Mouse (Mus musculus) CH12.LX (cell line): Measurements from ENCODE around the gene Foxo6. TPM values are rescaled to one million over a fixed set of nuclear protein-coding genes. Genes with fewer than 3 reads are reported as not detected.

Source experiments
- DNase-seq: peaks from one replicate; pipeline ENCODE4 v3.0.0-alpha.2; 2013; ENCODE audit errors: extremely low read depth
- H3K27ac ChIP-seq: 2 replicates; pipeline ENCODE4 v1.5.1; 2012; ENCODE audit warnings: low read depth, mild to moderate bottlenecking, control low read depth, moderate library complexity; ENCODE audit not compliant: insufficient read depth
- H3K27me3 ChIP-seq: replicated peaks from 2 replicates; pipeline ENCODE3; 2012; ENCODE audit warnings: inconsistent platforms
- H3K36me3 ChIP-seq, 2 experiments: replicated peaks in 1 of 2; 2 replicates each; pipeline versions ENCODE3 to v1.6.1; 2012; ENCODE audit warnings: inconsistent platforms in 1 of 2, low read length in 1 of 2, mild to moderate bottlenecking in 1 of 2, mixed read lengths in 1 of 2, moderate library complexity in 1 of 2; ENCODE audit not compliant: control insufficient read depth in 1 of 2, insufficient read depth in 1 of 2
- H3K4me1 ChIP-seq, 2 experiments: 2 replicates each; pipeline ENCODE4 v1.6.1; 2012; ENCODE audit warnings: inconsistent platforms in 1 of 2, moderate library complexity in 1 of 2; ENCODE audit not compliant: insufficient read depth in 2 of 2, control insufficient read depth in 1 of 2
- H3K4me2 ChIP-seq: 2 replicates; pipeline ENCODE4 v1.6.1; 2012; ENCODE audit warnings: low read depth, mild to moderate bottlenecking, control low read depth; ENCODE audit not compliant: poor library complexity, insufficient read depth, severe bottlenecking
- H3K4me3 ChIP-seq, 3 experiments: fragments of 150-350 bp in 1 of 3; sonication (generic) in 1 of 3; replicated peaks in 1 of 3; 2 replicates each; pipeline versions ENCODE3 to v1.5.1; 2011 to 2012; ENCODE audit warnings: low read depth in 2 of 3, low read length in 2 of 3, mild to moderate bottlenecking in 2 of 3, moderate library complexity in 2 of 3, control low read depth in 1 of 3, improper control_type of control experiment in 1 of 3, inconsistent platforms in 1 of 3, mixed read lengths in 1 of 3; ENCODE audit not compliant: poor library complexity in 1 of 3
- H3K79me2 ChIP-seq: replicated peaks from 2 replicates; pipeline ENCODE4 v1.6.1; 2012; ENCODE audit warnings: mild to moderate bottlenecking, moderate library complexity; ENCODE audit not compliant: control insufficient read depth, poor library complexity, insufficient read depth, severe bottlenecking; ENCODE audit errors: extremely low read depth
- H3K9ac ChIP-seq: 2 replicates; pipeline ENCODE4 v1.6.1; 2012; ENCODE audit warnings: low read depth, mild to moderate bottlenecking, control low read depth, moderate library complexity; ENCODE audit not compliant: insufficient read depth
- H3K9me3 ChIP-seq: replicated peaks from 2 replicates; pipeline ENCODE3; 2012; ENCODE audit warnings: low read length, inconsistent platforms, mixed read lengths
- CHD1 ChIP-seq: IDR thresholded peaks from 2 replicates; pipeline ENCODE4 v1.6.1; 2012; ENCODE audit warnings: low read depth, low read length, improper control_type of control experiment, inconsistent platforms
- CHD2 ChIP-seq: IDR thresholded peaks from 2 replicates; pipeline ENCODE4 v1.6.1; 2011; ENCODE audit warnings: low read length, improper control_type of control experiment
- CTCF ChIP-seq, 2 experiments: IDR thresholded peaks in 1 of 2; conservative IDR thresholded peaks in 1 of 2; 2 replicates each; pipeline ENCODE4 v1.5.1; 2011 to 2012; ENCODE audit warnings: low read depth in 2 of 2, low read length in 2 of 2, improper control_type of control experiment in 1 of 2, inconsistent platforms in 1 of 2, mild to moderate bottlenecking in 1 of 2, moderate library complexity in 1 of 2
- E2F4 ChIP-seq: IDR thresholded peaks from 2 replicates; pipeline ENCODE4 v1.6.1; 2011; ENCODE audit warnings: low read depth, low read length, improper control_type of control experiment; ENCODE audit not compliant: insufficient replicate concordance
- ELF1 ChIP-seq: IDR thresholded peaks from 2 replicates; pipeline ENCODE4 v1.6.1; 2014; ENCODE audit warnings: low read depth, mild to moderate bottlenecking, inconsistent platforms, low read length, improper control_type of control experiment
- GABPA ChIP-seq: IDR thresholded peaks from 2 replicates; pipeline ENCODE4 v1.6.1; 2012; ENCODE audit warnings: low read depth, low read length, improper control_type of control experiment, inconsistent platforms; ENCODE audit not compliant: insufficient replicate concordance
- KAT2A ChIP-seq: IDR thresholded peaks from 2 replicates; pipeline ENCODE4 v1.6.1; 2012; ENCODE audit warnings: low read length, improper control_type of control experiment, inconsistent platforms; ENCODE audit not compliant: insufficient replicate concordance
- MAFK ChIP-seq: IDR thresholded peaks from 2 replicates; pipeline ENCODE4 v1.6.1; 2011; ENCODE audit warnings: low read length, improper control_type of control experiment; ENCODE audit not compliant: insufficient replicate concordance
- MAZ ChIP-seq: IDR thresholded peaks from 2 replicates; pipeline ENCODE4 v1.6.1; 2012; ENCODE audit warnings: low read depth, mild to moderate bottlenecking, inconsistent platforms, low read length, improper control_type of control experiment, moderate library complexity
- MEF2A ChIP-seq: IDR thresholded peaks from 2 replicates; pipeline ENCODE4 v1.6.1; 2014; ENCODE audit warnings: low read depth, mild to moderate bottlenecking, inconsistent platforms, low read length, improper control_type of control experiment, borderline replicate concordance
- MXI1 ChIP-seq: IDR thresholded peaks from 2 replicates; pipeline ENCODE4 v1.6.1; 2011; ENCODE audit warnings: mild to moderate bottlenecking, low read depth, low read length, improper control_type of control experiment
- POLR2A ChIP-seq: IDR thresholded peaks from 2 replicates; pipeline ENCODE4 v1.6.1; 2011; ENCODE audit warnings: low read depth, mild to moderate bottlenecking, improper control_type of control experiment, low read length
- RAD21 ChIP-seq: IDR thresholded peaks from 2 replicates; pipeline ENCODE4 v1.6.1; 2011; ENCODE audit warnings: low read depth, mild to moderate bottlenecking, low read length, improper control_type of control experiment, moderate library complexity
- SIN3A ChIP-seq: IDR thresholded peaks from 2 replicates; pipeline ENCODE4 v1.6.1; 2012; ENCODE audit warnings: low read length, improper control_type of control experiment, inconsistent platforms
- TBP ChIP-seq: conservative IDR thresholded peaks from 2 replicates; pipeline ENCODE4 v1.6.1; 2011; ENCODE audit warnings: low read depth, low read length, improper control_type of control experiment
- USF2 ChIP-seq: conservative IDR thresholded peaks from 2 replicates; pipeline ENCODE4 v1.6.1; 2011; ENCODE audit warnings: low read depth, low read length, improper control_type of control experiment
- ZKSCAN1 ChIP-seq: IDR thresholded peaks from 2 replicates; pipeline ENCODE4 v1.6.1; 2012; ENCODE audit warnings: low read depth, inconsistent platforms, low read length, improper control_type of control experiment, borderline replicate concordance
- ZNF384 ChIP-seq: IDR thresholded peaks from 2 replicates; pipeline ENCODE4 v1.6.1; 2012; ENCODE audit warnings: low read depth, low read length, improper control_type of control experiment, inconsistent platforms
- dilution Hi-C: fragments of 300-500 bp; cut with MboI; formaldehyde crosslinking; loops from 2 replicates; pipeline ENCODE4 v1.14.3; 2020; ENCODE audit warnings: low sequenced_read_pairs; ENCODE audit not compliant: extremely low pct_unique_long_range_greater_than_20kb, extremely low pct_ligation_motif_present
- in situ Hi-C: fragments of 300-500 bp; cut with MboI; formaldehyde crosslinking; loops from 3 replicates; pipeline ENCODE4 v1.14.3; 2019; ENCODE audit warnings: low sequenced_read_pairs, low pct_ligation_motif_present, low pct_unique_long_range_greater_than_20kb, mixed read lengths
- polyA plus RNA-seq: library from polyadenylated mRNA; unstranded; fragments of >175 nt; gene quantifications from 2 replicates; pipeline ENCODE4 v1.2.1, GENCODE M21; 2012; ENCODE audit warnings: low read depth; ENCODE audit not compliant: insufficient read length
- total RNA-seq, 2 experiments: library from RNA; depleted of rRNA; stranded (reverse); fragments of 300-350 nt in 1 of 2; fragments of >200 nt in 1 of 2; gene quantifications; 2 replicates each; pipeline ENCODE4 v1.2.3; 2012 to 2014

The Foxo6 gene
- total and polyA plus RNA-seq, 3 experiments, result not detected

GRCm38 (mm10) chr4:120281011-120281410, 6.1 kb downstream of the Foxo6 start:
- no peak overlapping the region for H3K4me3 ChIP-seq
- dilution Hi-C loops (no loop called here), in situ Hi-C loops (no loop called here)
- no peak overlapping the region for H3K27ac ChIP-seq
- H3K4me1 ChIP-seq, result peaks cover 7 to 26% of the 10 kb centered on the region in 2 experiments; a peak in 3 of 4 replicates
- DNase-seq, result no peak
- no peak overlapping the region for H3K9ac ChIP-seq
- H3K27me3 ChIP-seq, result peaks cover 97% of the 10 kb centered on the region
- no peaks in the 10 kb centered on the region for H3K36me3 ChIP-seq
- no peak overlapping the region for H3K4me2 ChIP-seq
- TF ChIP-seq E2F4 (no peak), ZNF384 (no peak), ZKSCAN1 (no peak), MXI1 (no peak), CHD1 (no peak), CTCF (conservative IDR thresholded peaks at IDR 0.05 in 1 of 2, IDR thresholded peaks at IDR 0.05 in 1 of 2; ENCODE audit: low read depth in 2 of 2, low read length in 2 of 2) (no peak), MEF2A (no peak), MAFK (no peak)
- H3K79me2 ChIP-seq, result no peaks in the 10 kb centered on the region
- H3K9me3 ChIP-seq, result no peaks in the 10 kb centered on the region

- Histone ChIP-seq H3K4me2 (no peak overlapping the region), H3K79me2 (no peaks in the 10 kb centered on the region)
- in situ Hi-C loops, result no loop called here
- TF ChIP-seq ZNF384 (no peak), MEF2A (no peak), KAT2A (no peak), MXI1 (no peak), SIN3A (no peak), CHD2 (no peak), MAZ (no peak), RAD21 (no peak), TBP (no peak), ELF1 (no peak), CTCF (conservative IDR thresholded peaks at IDR 0.05 in 1 of 2, IDR thresholded peaks at IDR 0.05 in 1 of 2; ENCODE audit: low read depth in 2 of 2, low read length in 2 of 2) (no peak), USF2 (no peak), GABPA (no peak), POLR2A (no peak)
- TF ChIP-seq, all 38 proteins: peak for 0
- Histone ChIP-seq H3K4me3 (no peak overlapping the region), H3K9me3 (no peaks in the 10 kb centered on the region), H3K36me3 (no peaks in the 10 kb centered on the region), H3K4me1 (peaks cover 7 to 26% of the 10 kb centered on the region in 2 experiments; a peak in 3 of 4 replicates), H3K27me3 (peaks cover 97% of the 10 kb centered on the region), H3K27ac (no peak overlapping the region), H3K9ac (no peak overlapping the region)
- dilution Hi-C loops, result no loop called here
- no peak for DNase-seq
Measured at GRCm38 (mm10) chr4:120280432-120280831, 6.7 kb downstream of the Foxo6 start.
